Mouse (Mus musculus) heart, postnatal 25 days (tissue): ENCODE data around the gene Skor1. TPM values are rescaled to one million over a fixed set of nuclear protein-coding genes. Genes with fewer than 3 reads are reported as not detected.

Experiments used
- DNase-seq: peaks from one replicate; pipeline ENCODE4 v3.0.0; 2022; ENCODE audit warnings: low spot score
- intact Hi-C: fragments of 180-260 bp; cut with DNase I; formaldehyde crosslinking; loops from one replicate; pipeline ENCODE4 v1.15.1; 2025
- total RNA-seq, 2 experiments: library from RNA; stranded (reverse); gene quantifications; 2 replicates each; pipeline ENCODE4 v1.2.3; 2021

Gene Skor1
- total RNA-seq, result not detected

DNA sequence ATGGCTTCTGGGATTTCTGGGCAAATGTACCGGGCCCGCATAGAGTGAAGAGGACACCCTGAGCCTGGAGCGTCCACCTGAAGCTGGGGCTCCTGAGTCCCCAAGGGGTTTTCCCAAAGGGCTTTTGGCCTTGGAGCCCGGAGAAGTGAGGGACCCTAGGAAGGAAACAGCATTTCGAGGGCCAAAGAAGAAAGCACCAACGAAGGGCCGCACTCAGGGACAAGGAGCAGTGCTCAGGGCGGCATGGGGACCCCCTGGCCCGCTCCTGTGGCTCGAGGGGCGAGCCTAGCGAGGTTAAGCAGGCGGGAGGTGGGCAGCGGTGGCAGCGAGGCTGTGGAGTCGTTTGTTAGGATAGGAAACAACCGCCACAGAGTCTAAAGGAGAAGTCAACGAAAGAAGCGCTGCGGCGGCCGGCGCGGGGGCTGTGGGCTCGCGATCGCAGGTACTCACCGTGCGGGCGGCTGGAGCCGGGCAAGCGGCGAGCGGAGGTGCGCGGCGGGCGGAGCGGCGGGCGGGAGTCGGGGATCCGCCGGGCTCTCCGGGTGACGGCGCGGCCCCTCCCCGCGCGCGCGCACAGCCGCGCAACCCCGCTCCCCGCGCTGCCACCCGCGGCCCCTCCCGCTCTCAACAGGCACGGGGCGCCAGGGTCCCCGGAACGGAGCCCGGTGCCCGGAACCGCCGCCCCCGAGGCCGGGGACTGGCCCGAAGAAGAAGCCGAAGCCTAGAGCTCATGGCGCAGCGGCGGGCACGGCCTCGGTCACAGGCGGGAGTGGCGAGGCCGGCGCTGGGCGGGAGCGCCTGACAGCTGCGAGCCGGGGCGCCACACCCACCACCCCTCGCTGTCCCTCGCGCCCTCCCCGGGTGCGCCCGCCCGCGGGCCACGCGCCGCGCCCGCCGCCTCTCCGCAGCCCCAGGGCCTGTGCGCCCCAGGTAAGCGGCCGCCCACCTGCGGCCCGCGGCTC is at the start of gene Skor1:
Skor1 (minus strand) TSS at position 552 of the 962 bp plus-strand sequence.
- intact Hi-C loops, result no loop called here
- no peak for DNase-seq

DNA sequence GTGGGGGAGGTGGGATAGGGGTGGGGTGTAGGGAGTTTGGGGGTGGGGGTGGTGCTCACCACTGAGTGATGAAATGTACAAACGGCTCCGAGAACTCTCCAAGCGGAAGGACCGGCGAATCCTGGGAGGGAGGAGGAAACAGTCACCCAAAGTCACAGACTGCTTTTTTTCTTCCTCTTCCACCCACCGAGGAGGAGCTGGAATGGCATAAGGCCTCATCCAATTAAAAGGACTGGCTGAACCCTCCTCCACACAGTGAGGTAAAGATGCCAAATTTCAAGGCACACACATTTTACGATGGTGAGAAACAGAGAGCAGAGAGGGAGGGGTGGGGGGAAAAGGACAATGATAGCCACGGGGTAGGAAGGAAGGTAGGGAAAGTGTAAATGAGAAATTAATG is 48.5 kb upstream of the Skor1 start:
- DNase-seq, result no peak
- intact Hi-C loops, result no loop called here

DNA sequence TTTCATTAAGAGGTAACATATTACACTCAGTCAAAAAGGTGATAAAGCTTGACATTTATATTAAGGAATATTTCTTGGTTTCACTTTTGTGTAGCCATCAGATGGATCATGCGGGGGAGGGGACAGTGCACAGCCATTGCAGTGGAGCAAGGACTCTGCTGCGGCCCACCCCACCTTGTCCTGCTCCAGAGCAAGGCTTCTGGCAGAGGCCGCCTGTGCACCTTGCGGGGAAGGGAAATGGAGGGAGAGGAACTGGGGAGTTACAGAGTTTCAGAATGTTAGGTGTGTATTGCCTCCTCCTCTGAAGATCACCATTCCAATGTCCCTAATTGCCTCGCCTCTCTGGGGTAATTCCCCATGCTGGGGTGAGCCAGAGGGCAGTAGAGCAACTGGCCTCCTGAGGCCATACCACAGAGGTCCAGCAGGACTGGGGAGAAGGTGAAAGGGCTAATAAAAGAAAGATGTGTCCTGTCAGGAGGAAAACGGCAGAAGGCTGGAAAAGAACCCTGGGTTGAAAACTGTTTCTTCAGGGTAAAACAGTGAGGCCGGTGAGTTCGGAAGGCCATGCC is 47.4 kb upstream of the Skor1 start:
- DNase-seq, result no peak
- intact Hi-C loops, result no loop called here

DNA sequence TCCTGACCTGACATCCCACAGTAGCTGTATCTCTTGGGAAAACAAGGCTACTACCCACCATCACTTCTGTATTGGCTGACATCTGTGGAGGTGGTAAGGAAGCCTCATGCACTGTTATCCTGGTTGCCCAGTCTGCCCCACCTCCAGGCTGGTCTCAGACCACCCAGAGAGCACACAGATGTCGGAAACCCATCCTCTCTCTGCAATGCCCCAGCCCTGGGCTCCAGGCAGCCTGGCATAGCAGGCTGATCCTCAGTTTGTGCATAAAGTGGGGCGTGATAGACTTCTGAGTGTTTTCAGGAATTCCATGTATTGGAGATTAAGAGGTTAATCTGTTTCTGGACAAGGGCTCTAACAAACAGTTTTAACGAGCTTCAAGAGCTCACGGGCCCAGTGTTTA is 46.8 kb upstream of the Skor1 start:
- DNase-seq, result no peak
- intact Hi-C loops, result no loop called here

DNA sequence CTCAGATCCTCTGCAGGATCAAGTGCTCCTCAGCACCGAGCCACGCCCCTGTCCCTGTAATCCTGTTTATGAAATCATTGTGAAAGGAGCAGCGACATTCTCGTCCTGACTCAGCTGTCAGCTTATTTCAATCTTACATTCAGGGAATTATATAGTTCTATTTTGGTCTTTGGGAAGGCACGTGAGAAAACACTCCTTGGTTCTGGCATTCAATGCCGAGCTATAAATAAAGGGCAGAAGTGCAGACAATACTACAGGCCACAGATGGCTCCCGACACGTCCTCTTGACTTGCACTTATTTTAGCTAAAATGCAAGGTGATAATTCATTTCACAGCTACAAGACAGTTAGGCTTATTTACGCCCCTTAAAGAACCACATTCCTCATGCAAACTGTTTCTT is 46.0 kb upstream of the Skor1 start:
- intact Hi-C loops, result no loop called here
- no peak for DNase-seq

DNA sequence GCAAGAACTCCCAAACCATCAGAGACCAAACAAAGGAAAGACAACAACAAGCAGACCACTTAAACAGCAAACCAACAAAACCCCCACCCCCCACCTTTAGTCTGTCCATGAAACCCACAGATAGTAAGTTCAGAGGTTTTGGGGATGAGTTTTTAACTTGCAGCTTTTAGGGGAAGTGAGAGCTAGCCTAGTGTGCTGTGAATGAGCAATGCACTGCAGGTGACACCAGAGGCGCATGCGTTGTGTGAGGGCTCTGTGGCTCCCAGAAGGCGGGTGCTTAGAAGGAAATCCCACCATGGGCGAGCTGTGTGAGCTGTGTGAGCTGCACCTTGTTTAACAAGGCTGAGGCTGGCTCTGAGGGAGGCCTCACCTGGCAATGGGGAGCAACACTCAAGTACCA is 44.0 kb upstream of the Skor1 start:
- DNase-seq, result no peak
- intact Hi-C loops, result no loop called here

DNA sequence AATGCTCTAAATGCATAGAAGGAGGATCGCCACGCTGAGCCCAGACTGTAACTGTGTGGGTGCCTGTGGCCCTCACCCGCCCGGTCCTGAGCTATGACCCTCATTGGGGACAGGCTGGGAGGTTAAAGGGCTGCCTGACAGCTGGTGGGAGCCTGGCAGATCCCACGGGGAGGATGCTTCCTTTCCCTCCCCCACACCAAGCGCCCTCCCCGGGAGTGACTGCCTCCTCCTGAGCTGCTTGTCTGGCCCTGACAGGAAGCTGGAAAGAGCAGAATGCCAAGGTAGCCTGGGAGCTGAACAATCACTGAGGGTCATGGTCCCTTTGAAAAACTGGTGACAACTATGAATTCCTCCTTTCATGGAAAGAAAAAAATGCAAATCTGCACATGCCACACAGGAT is 38.5 kb upstream of the Skor1 start:
- intact Hi-C loops, result no loop called here
- DNase-seq, result no peak

DNA sequence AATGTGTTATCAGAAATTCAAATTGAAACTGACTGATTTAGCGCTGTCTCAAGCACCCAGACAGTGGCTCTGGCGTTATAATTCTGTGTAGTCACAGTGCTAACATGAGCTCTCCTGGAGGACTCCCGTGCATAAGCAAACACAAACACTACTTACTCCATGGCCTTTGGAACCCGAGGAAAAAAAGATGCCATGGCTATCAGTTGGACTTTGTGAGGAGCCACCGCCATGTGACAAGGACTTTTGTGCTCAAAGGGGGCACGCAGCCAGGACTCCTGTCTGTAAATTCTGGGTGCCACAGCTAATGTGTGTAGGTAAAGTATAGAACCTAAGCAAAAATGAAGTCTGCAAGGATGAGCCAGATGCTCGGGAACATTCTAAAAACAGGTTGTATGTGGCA is 36.5 kb upstream of the Skor1 start:
- DNase-seq, result no peak
- intact Hi-C loops, result no loop called here

DNA sequence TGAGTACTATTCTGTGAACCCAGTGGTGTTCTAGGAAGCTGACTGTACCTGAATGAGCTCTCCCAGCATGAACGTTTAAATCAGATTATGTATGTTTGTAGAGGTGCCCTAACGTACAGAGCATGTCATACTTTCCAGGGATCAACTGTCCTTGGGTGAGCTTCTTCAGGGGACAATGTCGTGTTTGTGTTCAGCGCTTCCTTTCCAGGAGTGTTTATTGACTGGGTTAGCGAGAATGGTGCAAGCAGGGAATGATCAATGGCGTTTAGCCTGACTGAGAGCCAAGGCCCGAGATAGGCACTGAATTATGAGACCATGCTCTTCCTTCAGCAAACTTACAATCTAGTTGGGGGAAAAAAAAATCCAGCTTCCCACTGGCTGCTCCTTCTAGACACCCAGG is 35.1 kb upstream of the Skor1 start:
- DNase-seq, result no peak
- intact Hi-C loops, result no loop called here

DNA sequence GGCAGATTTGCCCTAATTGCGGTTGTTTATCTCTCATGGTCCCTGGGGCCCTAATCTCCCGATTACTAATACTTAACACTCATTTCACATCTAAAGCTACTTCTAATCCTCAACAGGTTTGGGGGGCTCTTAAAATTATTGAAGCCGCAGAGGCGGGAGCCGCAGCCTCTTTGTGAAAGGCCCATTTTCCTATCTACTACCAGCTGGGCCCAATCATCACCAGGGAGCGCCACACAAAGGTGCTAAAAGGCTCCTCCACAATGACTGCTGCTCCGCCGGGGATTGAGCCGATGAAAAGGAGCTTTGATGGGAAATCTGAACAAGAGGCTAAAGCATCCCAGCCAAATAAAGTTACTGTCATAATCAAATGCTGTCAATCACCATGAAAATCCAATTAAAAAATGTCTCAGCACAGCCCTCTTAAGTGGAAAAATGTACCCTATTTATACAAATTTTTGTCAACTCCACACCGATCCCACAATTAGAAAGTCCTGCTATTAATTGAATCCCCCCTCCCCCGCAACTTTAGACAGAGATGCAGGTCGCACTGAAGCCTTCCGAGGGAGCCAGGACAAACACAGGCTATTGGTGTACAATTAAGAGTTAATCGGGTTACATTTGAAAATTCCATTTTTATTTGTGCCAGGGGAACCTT is 33.7 kb upstream of the Skor1 start:
- no peak for DNase-seq
- intact Hi-C loops, result no loop called here

DNA sequence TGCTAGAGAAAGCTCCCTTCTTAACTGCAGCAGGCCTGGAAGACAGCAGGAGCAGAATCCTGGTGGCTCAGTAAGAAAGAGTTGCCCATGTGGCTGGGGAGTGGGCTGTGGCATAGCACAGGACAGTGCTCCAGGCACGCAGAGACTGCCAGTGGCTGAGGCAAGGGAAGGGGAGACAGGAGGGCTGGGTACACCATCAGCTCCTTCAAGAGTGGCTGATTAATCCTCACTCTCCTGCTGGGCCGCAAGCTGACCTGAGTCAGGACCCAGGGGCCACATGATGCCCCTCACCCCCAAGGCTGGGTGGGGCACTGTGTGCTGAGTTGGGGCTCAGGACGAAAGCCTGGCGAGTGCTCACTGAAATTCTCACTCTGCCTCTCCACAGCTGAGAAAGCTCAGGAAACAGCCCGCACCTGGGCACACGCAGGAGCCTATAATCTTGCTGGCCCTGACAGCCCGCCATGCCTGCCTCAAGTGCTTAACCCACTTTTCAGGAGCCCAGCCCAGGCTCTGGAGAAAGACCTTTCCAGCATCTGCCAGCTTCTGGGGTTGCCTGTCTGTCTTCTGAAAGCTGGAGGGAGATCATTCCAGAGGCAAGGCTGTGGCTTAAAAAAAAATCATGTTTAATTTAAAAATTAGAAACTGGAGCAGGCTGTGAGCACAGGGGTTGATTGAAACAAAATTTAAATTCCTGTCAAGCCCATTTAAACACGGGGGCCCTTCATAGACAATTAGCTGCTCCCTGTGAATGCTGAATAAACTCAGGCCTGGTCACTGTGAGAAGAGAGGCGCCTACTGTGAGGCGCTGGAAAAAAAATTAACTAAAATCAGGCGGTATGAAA is 32.8 kb upstream of the Skor1 start:
- intact Hi-C loops, result no loop called here
- no peak for DNase-seq

DNA sequence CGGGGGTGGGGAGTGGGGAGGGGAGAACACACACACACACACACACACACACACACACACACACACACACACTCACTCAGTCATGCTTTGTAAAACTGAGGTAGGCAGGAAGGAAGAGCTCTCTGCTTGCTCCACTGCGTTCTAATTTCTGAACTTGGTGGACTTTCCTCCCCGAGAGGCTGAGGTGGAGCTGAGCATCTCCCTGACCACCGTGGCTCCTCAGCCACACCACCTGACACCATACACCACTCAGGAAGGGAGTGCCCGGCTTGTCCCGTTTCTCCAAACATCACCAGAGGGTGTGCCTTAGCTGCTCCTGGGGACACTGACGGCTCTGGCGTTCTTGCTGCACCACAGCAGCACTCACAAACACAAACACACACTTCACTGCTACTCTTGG is 29.5 kb upstream of the Skor1 start:
- no peak for DNase-seq
- intact Hi-C loops, result no loop called here

DNA sequence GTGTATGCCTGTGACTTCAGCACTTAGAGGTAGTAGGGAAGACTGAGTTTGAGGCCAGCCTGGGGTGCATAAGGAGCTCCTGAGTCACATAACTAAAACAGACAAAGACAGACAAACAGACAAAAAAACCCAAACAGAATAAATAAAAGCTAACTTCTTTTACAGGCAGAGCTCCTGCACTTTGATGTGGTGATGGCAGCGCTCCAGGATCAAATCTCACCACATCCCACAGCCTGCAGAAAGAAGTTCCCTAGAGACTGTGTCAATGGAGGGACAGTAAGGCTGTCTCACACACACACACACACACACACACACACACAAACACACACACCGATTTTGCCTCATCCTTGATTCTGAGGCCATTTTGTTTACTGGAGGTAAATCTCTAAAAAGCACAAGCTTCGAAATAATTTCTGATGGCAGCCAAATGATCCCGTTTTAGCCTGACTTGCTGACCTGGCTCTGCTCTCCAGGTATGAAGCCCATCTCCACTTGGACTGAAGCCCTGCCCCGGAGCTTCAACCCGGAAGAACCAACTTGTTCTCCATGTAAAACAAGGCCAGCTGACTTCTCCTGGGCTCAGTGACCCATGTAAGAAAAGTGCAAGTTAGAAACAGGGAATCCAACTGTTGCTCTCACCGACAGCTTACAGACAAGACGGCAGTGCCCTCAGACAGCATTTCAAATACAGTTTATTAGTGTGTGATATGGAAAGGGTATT is 25.4 kb upstream of the Skor1 start:
- DNase-seq, result no peak
- intact Hi-C loops, result no loop called here

DNA sequence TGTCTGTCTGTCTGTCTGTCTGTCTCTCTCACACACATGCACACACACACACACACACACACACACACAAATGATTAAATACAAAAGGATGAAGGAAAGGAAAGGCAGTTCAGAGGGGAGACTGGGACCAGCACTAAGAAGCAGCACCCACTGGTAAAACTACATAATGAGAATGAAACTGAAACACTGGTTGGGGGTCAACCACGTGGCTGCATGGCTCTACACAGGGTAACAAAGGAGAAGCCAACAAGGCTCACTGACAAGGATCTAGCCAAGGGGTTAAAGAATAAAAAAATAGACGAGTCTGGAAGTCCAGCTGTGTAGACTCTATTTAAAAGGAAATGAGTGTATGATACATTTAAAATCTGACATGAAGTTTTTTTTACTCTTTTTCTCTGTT is 23.2 kb upstream of the Skor1 start:
- intact Hi-C loops, result no loop called here
- DNase-seq, result no peak

DNA sequence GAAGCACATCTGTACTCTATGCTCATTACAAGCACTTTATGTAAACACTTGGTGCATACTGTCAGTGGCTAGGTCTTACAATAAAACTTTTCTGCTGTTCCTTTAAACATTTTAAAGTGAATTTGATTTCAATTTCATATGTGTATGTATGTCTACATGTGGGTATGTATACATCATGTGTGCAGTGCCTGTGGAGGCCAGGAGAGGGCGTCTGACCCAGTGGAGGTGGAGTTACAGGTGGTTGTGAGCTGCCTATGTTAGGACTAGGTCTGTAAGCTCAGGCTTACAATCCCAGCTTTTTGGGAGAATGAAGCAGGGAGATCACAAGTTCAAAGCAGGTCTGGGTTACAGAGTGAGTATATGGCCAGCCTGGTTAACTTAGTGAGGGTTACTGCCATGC is 20.4 kb upstream of the Skor1 start:
- DNase-seq, result no peak
- intact Hi-C loops, result no loop called here

DNA sequence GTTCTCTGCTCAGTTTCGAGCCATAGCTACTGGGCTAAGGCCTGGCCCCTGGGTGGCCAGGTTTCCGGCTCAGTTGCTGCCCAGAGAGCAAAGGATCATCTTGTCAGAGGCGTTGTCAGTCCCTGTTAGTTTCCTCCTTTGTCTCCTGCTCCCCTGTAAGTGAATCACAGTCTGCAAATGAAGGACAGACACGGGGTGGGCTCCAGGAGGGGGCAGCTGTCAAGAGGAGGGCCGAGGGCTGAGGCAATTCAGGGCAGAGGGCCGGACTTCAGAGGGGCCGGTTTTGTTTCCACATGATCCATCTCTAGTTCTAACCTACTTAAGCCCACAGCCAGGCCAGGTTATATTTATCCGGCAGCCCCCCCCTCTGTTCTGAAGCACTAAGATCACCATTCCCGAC is 16.3 kb upstream of the Skor1 start:
- intact Hi-C loops, result no loop called here
- no peak for DNase-seq

DNA sequence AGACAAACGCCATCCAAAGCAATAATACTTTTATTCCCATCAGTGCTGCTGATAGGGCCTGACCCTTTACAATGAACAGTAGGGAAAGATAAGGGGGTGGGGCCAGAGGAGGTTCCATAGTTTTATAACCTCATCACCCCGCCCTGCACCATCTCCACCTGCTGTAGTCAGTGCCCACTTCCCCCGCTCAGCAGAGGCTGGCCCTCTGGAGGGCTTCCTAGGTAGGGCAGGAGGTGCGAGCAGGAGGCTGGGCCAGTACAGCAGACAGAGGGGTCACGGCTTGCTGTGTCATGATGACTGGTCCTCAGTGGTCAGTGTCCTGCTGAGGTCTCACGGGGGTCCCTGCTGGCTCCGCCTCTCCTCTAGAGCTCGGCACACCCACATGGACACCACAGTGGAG is 15.0 kb upstream of the Skor1 start:
- intact Hi-C loops, result no loop called here
- no peak for DNase-seq

DNA sequence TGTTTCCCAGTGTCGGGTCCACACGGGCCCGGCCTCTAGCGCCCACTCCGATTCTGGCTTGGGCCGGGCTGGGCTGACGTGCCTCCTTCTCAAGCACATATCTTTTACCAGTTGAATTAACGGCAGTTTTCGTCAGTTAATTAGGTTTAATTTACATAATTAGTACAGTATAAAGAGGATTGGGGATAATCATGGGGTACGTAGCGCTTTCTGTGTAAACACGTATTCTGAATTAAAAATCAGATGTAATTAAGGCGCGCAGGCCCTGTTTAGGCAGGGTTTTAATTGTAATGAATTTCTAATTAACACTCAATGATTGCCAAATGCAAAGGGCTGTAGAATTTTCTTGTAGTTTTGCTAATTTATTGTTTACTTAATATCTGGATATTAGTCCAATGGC is 3.2 kb upstream of the Skor1 start:
- no peak for DNase-seq
- intact Hi-C loops, result no loop called here

DNA sequence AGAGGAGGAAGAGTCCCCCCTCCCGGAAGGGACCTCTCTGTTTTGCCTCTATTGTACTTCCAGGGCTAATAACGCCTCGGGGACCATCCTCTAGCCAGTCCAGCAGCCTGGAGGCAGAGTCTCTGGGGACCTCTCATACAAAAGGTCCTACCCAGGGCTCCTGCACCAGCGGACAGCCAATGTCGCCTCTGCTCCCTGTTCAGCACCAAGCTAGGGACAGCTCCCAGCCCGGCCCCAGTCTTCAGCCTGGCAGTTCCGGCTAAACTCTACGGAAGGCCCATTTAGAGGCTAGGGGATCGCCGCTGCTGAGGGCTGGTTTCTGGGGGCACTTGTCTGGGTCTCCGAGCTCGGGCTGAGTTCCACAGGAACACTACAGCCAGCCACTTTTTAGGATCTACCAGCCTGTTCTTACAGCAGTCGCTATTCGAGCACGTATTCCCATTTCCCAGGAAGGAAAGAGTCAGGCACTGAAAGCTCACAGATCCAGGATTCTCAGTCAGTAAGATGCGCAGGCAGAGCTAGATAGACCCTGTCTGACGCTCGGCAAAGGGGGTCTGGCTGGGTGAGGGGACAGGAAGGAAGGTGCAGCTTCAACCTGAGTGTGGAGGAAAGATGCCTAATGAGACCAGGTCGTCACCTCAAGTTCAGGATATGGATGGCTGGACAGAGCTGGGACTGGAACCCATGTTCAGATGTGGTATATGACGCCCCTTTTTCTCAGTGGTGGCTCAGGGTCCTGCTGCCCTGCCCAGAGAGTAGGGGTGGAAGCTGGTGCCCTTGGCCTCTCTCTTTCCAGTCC is 2.5 kb upstream of the Skor1 start:
- no peak for DNase-seq
- intact Hi-C loops, result no loop called here
